Mouse (Mus musculus) bone marrow, adult 2 months (tissue): Measurements from ENCODE around the gene Trim8.

Experiments used
- CTCF ChIP-seq: fragments of 200-500 bp; IDR thresholded peaks from 2 replicates; pipeline ENCODE4 v1.5.1; 2011; ENCODE audit warnings: low read length, control low read depth; ENCODE audit not compliant: control insufficient read depth, insufficient read depth
- POLR2A ChIP-seq: fragments of 200-500 bp; IDR thresholded peaks from 2 replicates; pipeline ENCODE4 v1.6.1; 2011; ENCODE audit warnings: low read depth, mild to moderate bottlenecking, control low read depth, low read length, borderline replicate concordance; ENCODE audit not compliant: control insufficient read depth

DNA sequence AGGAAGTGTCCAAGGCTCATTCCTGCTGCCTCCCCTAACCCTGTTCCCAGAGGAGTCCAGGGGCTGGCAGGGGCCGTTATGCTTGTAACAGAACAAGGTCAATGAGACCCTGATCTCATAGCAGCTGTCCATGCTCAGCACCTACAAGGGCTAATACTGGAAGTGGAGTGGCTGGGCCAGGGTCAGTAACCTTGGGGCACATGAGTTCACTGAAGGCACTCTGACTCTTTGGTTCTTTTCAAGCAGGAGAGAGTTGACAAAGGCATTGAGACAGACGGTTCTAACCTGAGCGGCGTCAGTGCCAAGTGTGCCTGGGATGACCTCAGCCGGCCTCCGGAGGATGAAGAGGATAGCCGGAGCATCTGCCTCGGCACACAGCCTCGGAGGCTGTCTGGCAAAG lies 48.6 kb upstream of the Trim8 start:
- no peak for TF ChIP-seq CTCF
- no peak for TF ChIP-seq POLR2A
